8 mouse cellular contexts compared by ENCODE assay signal in the genomic region with DNA sequence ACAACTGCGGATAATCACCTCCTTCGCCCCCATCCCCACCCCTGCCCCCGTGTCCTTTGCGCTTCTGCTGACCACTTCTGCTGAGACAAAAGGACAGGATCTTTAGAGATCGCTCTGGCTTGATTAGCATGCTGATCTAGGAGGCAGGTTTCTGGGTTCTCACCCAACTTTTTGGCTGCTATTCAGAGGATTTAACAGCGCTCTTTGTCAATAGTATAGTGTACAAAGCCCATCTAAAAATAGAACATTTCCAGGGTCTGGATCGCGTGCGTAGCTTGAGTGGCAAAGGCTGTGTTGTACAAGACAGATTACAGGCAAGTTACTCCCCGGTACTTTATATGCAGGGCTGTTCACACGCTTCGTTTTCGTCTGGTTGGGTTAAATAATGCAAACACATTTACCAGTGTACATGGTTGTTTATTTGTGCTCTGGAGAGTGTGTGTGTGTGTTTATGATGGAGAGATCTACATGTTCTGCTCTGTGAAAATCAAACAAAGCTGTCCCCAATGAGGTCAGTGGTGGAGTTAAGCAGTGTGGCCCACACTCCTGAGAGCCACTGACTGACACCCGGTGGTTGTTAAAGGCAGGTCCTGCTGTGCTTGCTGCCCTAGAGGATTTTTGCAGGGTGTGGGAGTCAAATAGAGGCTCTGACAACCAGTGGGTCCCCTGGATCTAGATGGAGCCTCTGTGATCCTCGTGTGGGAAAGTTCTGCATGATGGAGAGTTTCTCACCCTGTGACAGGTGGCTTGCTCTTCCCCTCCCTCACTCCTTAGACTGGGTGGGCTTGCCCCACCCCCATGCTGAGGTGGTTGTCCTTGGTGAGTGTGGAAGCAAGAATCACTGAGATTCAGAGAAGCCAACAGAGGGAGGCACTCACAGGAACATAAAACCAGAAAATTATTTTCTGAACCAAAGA.
A peak's percentile ranks its signal among the peaks of the same experiment; 100 is the strongest.
DNase-seq lines count a peak whose midpoint lies in the region; ATAC-seq and TF ChIP-seq lines count a peak whose summit lies in the region.

No protein-coding gene starts in this region.

- H3K27me3 ChIP-seq in heart, embryonic 16.5 days (ENCODE audit: control insufficient read depth, insufficient read depth, low read length) = no peaks in the 10 kb centered on the region
- 0 out of 2 replicates have a peak, but pooled peaks cover 5% of the 10 kb centered on the region for H3K27me3 ChIP-seq in limb, embryonic 10.5 days (ENCODE audit: low read depth, poor library complexity, severe bottlenecking)
- 0 out of 2 replicates have a peak, but pooled peaks cover 5% of the 10 kb centered on the region for H3K27me3 ChIP-seq in midbrain, embryonic 15.5 days (replicated peaks)

- H3K4me1 ChIP-seq in lung, adult 2 months (ENCODE audit: control insufficient read depth, insufficient read depth, low read length) = no peaks in the 10 kb centered on the region; the same call in 1 of the 2 replicates
- no peaks in the 10 kb centered on the region for H3K4me1 ChIP-seq in cortical plate, adult 2 months (ENCODE audit: control insufficient read depth, insufficient read depth, low read length)
- H3K4me1 ChIP-seq in heart, embryonic 16.5 days (ENCODE audit: control insufficient read depth, insufficient read depth, low read length) = peaks cover 15% of the 10 kb centered on the region
- H3K4me1 ChIP-seq in limb, embryonic 10.5 days = peaks cover 8% of the 10 kb centered on the region; the same call in 1 of the 2 replicates
- H3K4me1 ChIP-seq in midbrain, embryonic 15.5 days = peaks cover 13% of the 10 kb centered on the region

- ATAC-seq in heart, embryonic 16.5 days (replicated peaks; ENCODE audit: extremely low read depth, insufficient read depth, low FRiP score) = peak; percentile 85
- ATAC-seq in midbrain, embryonic 15.5 days (replicated peaks) = peak; percentile 93

- H3K36me3 ChIP-seq in heart, embryonic 16.5 days (ENCODE audit: control insufficient read depth, insufficient read depth) = no peaks in the 10 kb centered on the region
- no peaks in the 10 kb centered on the region for H3K36me3 ChIP-seq in limb, embryonic 10.5 days
- no peaks in the 10 kb centered on the region for H3K36me3 ChIP-seq in midbrain, embryonic 15.5 days (replicated peaks)

- 10% methylated on average over 15 of the region's 15 CpGs for WGBS in lung, adult 2 months
- WGBS in heart, embryonic 16.5 days = 5% methylated on average over 15 of the region's 15 CpGs
- WGBS in limb, embryonic 10.5 days = 37% methylated on average over 15 of the region's 15 CpGs
- WGBS in midbrain, embryonic 15.5 days = 4% methylated on average over 15 of the region's 15 CpGs

- peak overlapping the region; percentile 86 for H3K4me2 ChIP-seq in heart, embryonic 16.5 days (ENCODE audit: low read depth, low read length)
- H3K4me2 ChIP-seq in midbrain, embryonic 15.5 days = peak overlapping the region; percentile 68

- H3K9me3 ChIP-seq in heart, embryonic 16.5 days (replicated peaks; ENCODE audit: control insufficient read depth, low read length) = no peaks in the 10 kb centered on the region
- H3K9me3 ChIP-seq in limb, embryonic 10.5 days (replicated peaks) = no peaks in the 10 kb centered on the region
- H3K9me3 ChIP-seq in midbrain, embryonic 15.5 days = no peaks in the 10 kb centered on the region

- no peak for TF ChIP-seq POLR2A in lung, adult 2 months (IDR thresholded peaks at IDR 0.05; ENCODE audit: borderline replicate concordance, extremely low read depth, low read depth, low read length)
- TF ChIP-seq POLR2A in cortical plate, adult 2 months (IDR thresholded peaks at IDR 0.05; ENCODE audit: extremely low read depth, insufficient read depth, low read length) = no peak

- H3K27ac ChIP-seq in cortical plate, adult 2 months (ENCODE audit: insufficient read depth, low read length) = no peak overlapping the region
- peak overlapping the region; percentile 94 for H3K27ac ChIP-seq in heart, embryonic 16.5 days (ENCODE audit: low read length)
- peak overlapping the region; percentile 66 for H3K27ac ChIP-seq in limb, embryonic 10.5 days
- peak overlapping the region; percentile 74 for H3K27ac ChIP-seq in midbrain, embryonic 15.5 days

- TF ChIP-seq CTCF in lung, adult 2 months (IDR thresholded peaks at IDR 0.05; ENCODE audit: insufficient read depth, low read length) = no peak
- TF ChIP-seq CTCF in cortical plate, adult 2 months (IDR thresholded peaks at IDR 0.05; ENCODE audit: extremely low read depth, insufficient read depth, low read length) = no peak

- peak; percentile 21 to 59 for DNase-seq in lung, adult 18-20 months
- no peak for DNase-seq in lung, adult 2 months
- no peak for DNase-seq in limb, embryonic 10.5 days (ENCODE audit: low spot score)
- DNase-seq in spleen, adult 12 weeks (ENCODE audit: low spot score) = no peak
- DNase-seq in spleen, postnatal 14 days (ENCODE audit: low spot score in 2 of 2) = no peak

- peak overlapping the region; percentile 78 for H3K9ac ChIP-seq in heart, embryonic 16.5 days (ENCODE audit: low read length)
- H3K9ac ChIP-seq in midbrain, embryonic 15.5 days = peak overlapping the region; percentile 51

- H3K4me3 ChIP-seq in lung, adult 2 months (replicated peaks; ENCODE audit: extremely low read depth, low read depth, low read length) = no peak overlapping the region
- H3K4me3 ChIP-seq in cortical plate, adult 2 months (ENCODE audit: insufficient read depth, low read length) = peak overlapping the region; percentile 11
- H3K4me3 ChIP-seq in heart, embryonic 16.5 days (ENCODE audit: low read length) = peak overlapping the region; percentile 54
- peak overlapping the region; percentile 45 for H3K4me3 ChIP-seq in limb, embryonic 10.5 days
- H3K4me3 ChIP-seq in midbrain, embryonic 15.5 days = peak overlapping the region; percentile 47

Comparison
In these comparisons a context has a peak if more than half of its experiments do, and no peak if none do; other contexts are left out.
1. DNase-seq: peak in lung, adult 18-20 months (2 of 2); none in lung, adult 2 months (single experiment), limb, embryonic 10.5 days (single experiment), spleen, adult 12 weeks (single experiment) and spleen, postnatal 14 days (0 of 2).